Mouse (Mus musculus) thymus, adult 2 months (tissue): ENCODE results near the gene Kalrn. TPM values are rescaled to one million over a fixed set of nuclear protein-coding genes. Genes with fewer than 3 reads are reported as not detected.
"Not testable (repeated sequence)": the region's sequence is repeated elsewhere in the genome, so short reads cannot be mapped to it uniquely, and the experiment has no call there.

Experiments used
- DNase-seq: peaks from one replicate; pipeline ENCODE4 v3.0.0; 2021
- H3K27ac ChIP-seq: fragments of 200-500 bp; 2 replicates; pipeline ENCODE4 v1.5.1; 2012; ENCODE audit warnings: low read length, control low read depth; ENCODE audit not compliant: control insufficient read depth, insufficient read depth
- H3K27me3 ChIP-seq: fragments of 200-500 bp; 2 replicates; pipeline ENCODE4 v1.6.1; 2012; ENCODE audit warnings: mild to moderate bottlenecking, low read length, moderate library complexity, mixed read lengths; ENCODE audit not compliant: control insufficient read depth, insufficient read depth
- H3K36me3 ChIP-seq: fragments of 200-500 bp; 2 replicates; pipeline ENCODE4 v1.6.1; 2012; ENCODE audit warnings: mild to moderate bottlenecking, low read length, moderate library complexity; ENCODE audit not compliant: control insufficient read depth, insufficient read depth
- H3K4me1 ChIP-seq: fragments of 200-500 bp; replicated peaks from 2 replicates; pipeline ENCODE4 v1.6.1; 2012; ENCODE audit warnings: low read length; ENCODE audit not compliant: control insufficient read depth, insufficient read depth
- H3K4me3 ChIP-seq: fragments of 200-500 bp; 2 replicates; pipeline ENCODE4 v1.5.1; 2012; ENCODE audit warnings: mild to moderate bottlenecking, low read length, control low read depth, moderate library complexity; ENCODE audit not compliant: control insufficient read depth, insufficient read depth
- CTCF ChIP-seq: fragments of 200-500 bp; IDR thresholded peaks from 2 replicates; pipeline ENCODE4 v1.5.1; 2012; ENCODE audit warnings: mild to moderate bottlenecking, control low read depth, low read length, moderate library complexity, borderline replicate concordance; ENCODE audit not compliant: control insufficient read depth, poor library complexity, insufficient read depth; ENCODE audit errors: extremely low read depth
- POLR2A ChIP-seq: fragments of 200-500 bp; IDR thresholded peaks from 2 replicates; pipeline ENCODE4 v1.6.1; 2012; ENCODE audit warnings: mild to moderate bottlenecking, low read length, control low read depth, moderate library complexity; ENCODE audit not compliant: control insufficient read depth, poor library complexity, insufficient read depth; ENCODE audit errors: extremely low read depth
- WGBS: fragments of 180-500 bp; shearing (Covaris S2); methylation state at CpG from one replicate; pipeline ENCODE4 v1.1.7; 2018; 5-methylcytosine and 5-hydroxymethylcytosine counted together
- polyA plus RNA-seq: library from polyadenylated mRNA; depleted of rRNA; stranded (reverse); fragments of >200 nt; gene quantifications from 2 replicates; pipeline ENCODE4 v1.2.3, GENCODE M21; 2012

The Kalrn gene
- polyA plus RNA-seq, 1 experiment = 2.9 TPM

DNA sequence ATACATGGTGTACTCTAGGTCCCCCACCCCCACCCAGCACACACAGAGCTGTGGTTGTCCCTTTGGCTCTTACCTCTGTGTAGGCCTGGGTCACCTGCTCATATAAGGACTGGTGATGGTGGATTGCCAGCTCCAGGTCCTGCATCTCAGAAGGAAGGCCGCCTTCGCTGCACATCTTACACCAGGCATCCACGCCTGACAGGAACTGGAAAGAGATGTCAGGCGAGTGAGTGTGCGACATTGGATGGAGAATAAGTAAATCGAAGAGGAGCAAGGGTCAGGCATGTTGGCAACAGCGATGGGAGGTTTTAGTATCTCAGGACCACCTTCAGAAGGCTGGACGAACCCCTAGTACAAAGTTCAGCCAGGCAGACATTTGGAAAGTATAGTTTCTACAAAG is 263.0 kb downstream of the Kalrn start:
- TF ChIP-seq CTCF (no peak), POLR2A (no peak)
- no peaks in the 10 kb centered on the region for H3K4me1 ChIP-seq
- DNase-seq = no peak
- no peak overlapping the region for H3K4me3 ChIP-seq
- H3K36me3 ChIP-seq = no peaks in the 10 kb centered on the region
- 95% methylated on average over 8 of the region's 8 CpGs for WGBS
- no peaks in the 10 kb centered on the region for H3K27me3 ChIP-seq
- H3K27ac ChIP-seq = no peak overlapping the region

GRCm38 (mm10) chr16:34308324-34308723 is 265.0 kb downstream of the Kalrn start:
- H3K4me1 ChIP-seq = no peaks in the 10 kb centered on the region
- H3K4me3 ChIP-seq = no peak overlapping the region
- H3K36me3 ChIP-seq = no peaks in the 10 kb centered on the region
- no peak overlapping the region for H3K27ac ChIP-seq
- 93% methylated on average over 1 of the region's 1 CpGs for WGBS
- no peaks in the 10 kb centered on the region for H3K27me3 ChIP-seq
- DNase-seq = no peak
- TF ChIP-seq CTCF (no peak), POLR2A (no peak)

GRCm38 (mm10) chr16:34307458-34307857 is 265.9 kb downstream of the Kalrn start:
- Histone ChIP-seq H3K36me3 (no peaks in the 10 kb centered on the region), H3K4me1 (no peaks in the 10 kb centered on the region), H3K27me3 (no peaks in the 10 kb centered on the region), H3K4me3 (no peak overlapping the region), H3K27ac (no peak overlapping the region)
- 85% methylated on average over 9 of the region's 9 CpGs for WGBS
- TF ChIP-seq POLR2A (no peak), CTCF (no peak)
- no peak for DNase-seq

DNA sequence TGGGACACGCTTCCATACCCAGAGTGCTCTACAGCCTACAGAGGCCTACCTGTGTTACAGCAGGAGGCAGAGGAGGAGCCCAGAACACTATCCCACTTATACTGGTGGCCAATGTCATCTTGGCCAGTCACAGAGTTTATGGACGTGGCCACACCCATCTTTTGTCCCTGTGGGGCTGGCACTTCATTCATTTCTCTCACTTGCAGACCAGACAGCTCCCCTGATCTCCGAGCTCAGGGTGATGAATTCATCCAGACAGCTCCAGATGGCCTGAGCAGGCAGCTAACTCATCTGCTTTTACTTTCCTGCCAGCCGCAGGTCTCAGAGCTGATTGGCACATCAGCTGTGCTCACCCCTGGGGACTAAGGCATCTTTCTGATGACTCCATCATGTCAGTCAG is 267.7 kb downstream of the Kalrn start:
- TF ChIP-seq CTCF (no peak), POLR2A (no peak)
- H3K4me3 ChIP-seq = no peak overlapping the region
- WGBS = 86% methylated on average over 4 of the region's 4 CpGs
- no peaks in the 10 kb centered on the region for H3K36me3 ChIP-seq
- no peaks in the 10 kb centered on the region for H3K27me3 ChIP-seq
- H3K4me1 ChIP-seq = no peaks in the 10 kb centered on the region
- H3K27ac ChIP-seq = no peak overlapping the region
- DNase-seq = no peak

DNA sequence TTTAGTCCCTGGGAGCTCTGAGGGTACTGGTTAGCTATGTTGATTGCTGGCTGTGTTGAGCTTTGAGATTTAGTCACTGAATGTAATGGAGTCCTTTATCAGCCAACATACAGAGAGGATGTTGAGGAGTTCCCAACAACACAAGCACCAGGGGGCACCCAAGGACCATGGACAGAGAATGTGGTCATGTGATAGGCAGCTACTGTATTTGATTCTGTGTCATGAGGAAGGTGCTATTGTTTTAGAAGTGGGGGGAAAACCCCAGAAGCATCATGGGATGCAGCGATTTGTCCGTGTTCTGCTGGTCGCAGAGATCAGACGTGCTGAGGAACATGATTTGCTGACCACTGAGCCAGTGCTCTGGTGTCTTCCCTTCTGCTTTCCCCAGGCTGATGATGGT is 269.5 kb downstream of the Kalrn start:
- not testable (repeated sequence) for H3K36me3 ChIP-seq, DNase-seq, H3K27me3 ChIP-seq, H3K27ac ChIP-seq, H3K4me1 ChIP-seq, H3K4me3 ChIP-seq
- 29% methylated on average over 4 of the region's 4 CpGs for WGBS

GRCm38 (mm10) chr16:34302503-34302902 is 270.8 kb downstream of the Kalrn start:
- no peak for DNase-seq
- H3K4me1 ChIP-seq = no peaks in the 10 kb centered on the region
- H3K27ac ChIP-seq = no peak overlapping the region
- H3K4me3 ChIP-seq = no peak overlapping the region
- 94% methylated on average over 1 of the region's 1 CpGs for WGBS
- TF ChIP-seq POLR2A (no peak), CTCF (no peak)
- H3K36me3 ChIP-seq = no peaks in the 10 kb centered on the region
- no peaks in the 10 kb centered on the region for H3K27me3 ChIP-seq

DNA sequence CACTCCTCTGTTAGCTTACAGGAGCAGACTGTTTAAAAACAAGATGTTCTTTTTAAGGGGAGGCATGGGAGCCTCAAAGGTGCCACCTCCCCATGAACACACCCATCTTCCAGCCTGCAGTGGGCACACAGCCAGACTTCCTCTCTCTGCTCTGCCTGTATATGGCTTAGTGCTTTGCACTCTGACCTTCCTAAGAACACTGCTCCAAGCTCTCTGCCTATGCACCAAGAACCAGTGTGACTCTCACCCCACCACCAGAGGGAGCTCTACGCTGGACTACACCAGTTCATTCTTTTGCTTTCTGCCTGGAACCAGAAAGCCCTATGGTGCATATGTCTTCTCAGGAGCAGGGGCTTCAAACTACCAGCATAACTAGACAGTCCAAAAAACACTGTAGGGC is 271.3 kb downstream of the Kalrn start:
- WGBS = 74% methylated on average over 1 of the region's 1 CpGs
- TF ChIP-seq POLR2A (no peak), CTCF (no peak)
- H3K36me3 ChIP-seq = no peaks in the 10 kb centered on the region
- no peak overlapping the region for H3K4me3 ChIP-seq
- no peaks in the 10 kb centered on the region for H3K4me1 ChIP-seq
- no peaks in the 10 kb centered on the region for H3K27me3 ChIP-seq
- peak; percentile 8 for DNase-seq
- no peak overlapping the region for H3K27ac ChIP-seq
